Mouse (Mus musculus) neural tube, postnatal 0 days (tissue): ENCODE measurements around the gene Adarb2. TPM values are rescaled to one million over a fixed set of nuclear protein-coding genes. Genes with fewer than 3 reads are reported as not detected.

ENCODE experiments used
- polyA plus RNA-seq: library from polyadenylated mRNA; unstranded; fragments of >200 nt; fragmentation: Nextera tagmentation; extraction: Ambion mirVana; gene quantifications from 2 replicates; pipeline ENCODE4 v1.2.1, GENCODE M21; 2015

The Adarb2 gene
- polyA plus RNA-seq = 11.9 and 16.0 TPM in 2 replicates

DNA sequence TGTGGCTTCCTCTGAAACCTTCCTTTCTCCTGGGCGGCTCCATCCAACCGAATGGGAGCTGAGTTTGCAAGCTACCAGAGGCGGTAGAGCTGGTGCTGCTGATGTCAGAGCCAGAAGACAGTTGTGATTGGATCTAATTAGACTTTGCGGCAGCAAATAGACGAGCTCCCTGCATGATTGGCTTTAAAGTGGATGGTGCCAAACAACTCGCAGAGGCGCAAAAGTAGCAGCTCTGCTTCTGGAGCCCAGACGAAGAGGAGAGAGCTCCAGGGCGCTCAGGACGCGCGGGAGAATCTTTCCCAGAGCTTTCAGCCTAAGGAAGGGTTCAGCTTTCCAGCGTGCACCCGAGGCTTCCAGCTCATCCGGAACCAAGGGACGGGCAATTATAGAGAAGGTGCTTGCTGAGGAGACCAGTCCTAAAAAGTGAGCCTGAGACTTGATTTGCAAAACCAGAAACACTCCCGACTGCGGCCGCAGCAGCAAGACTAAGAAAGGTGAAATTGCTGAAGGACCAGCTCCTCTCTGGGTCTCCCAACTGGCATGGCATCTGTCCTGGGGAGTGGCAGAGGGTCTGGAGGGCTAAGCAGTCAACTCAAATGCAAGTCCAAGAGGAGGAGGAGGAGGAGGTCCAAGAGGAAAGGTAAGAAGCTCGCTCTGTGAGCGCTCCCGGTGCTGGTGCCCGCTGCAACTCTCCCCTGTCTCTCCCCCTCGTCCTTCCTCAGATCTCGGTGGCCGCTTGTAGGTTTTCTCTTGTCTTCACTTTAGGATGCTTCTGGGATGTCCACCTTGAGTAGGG lies at the start of gene Adarb2:
TSS of gene Adarb2 (plus strand) at position 186 of the 796 bp plus-strand sequence.

